Mouse (Mus musculus): ENCODE measurements around the gene Esr2.

Esr2 gene

DNA sequence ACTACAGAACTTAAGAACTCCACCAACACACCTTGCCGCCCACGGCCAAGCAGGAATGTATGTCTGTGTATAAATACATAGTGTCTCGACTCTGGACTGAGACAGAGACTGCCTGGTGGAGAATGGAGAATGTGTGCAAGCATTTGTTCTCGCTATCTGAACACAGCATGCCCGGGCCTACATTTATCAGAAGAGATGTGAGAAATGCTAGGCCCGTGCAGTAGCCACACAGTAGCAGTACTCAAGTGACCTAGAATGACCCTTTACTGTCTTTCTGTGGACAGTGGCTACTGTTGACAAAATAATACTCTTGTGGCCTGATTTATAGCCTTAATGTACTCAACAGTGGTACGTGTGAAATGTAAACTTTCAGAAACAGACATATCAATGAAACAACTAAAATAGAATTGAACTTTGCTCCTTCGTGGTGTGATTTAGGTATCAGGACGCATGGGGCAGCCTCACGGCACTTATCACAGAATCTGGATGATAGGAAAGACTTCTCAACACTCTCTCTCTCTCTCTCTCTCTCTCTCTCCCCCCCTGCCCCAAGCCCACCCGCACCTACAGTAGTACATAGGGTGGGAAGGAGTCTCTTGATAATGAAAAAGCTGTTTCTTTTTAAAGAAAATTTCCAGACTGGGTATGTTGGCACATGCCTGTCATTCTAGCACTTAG is 84.1 kb downstream of the Esr2 start:
- CTCF ChIA-PET: no interaction called here

DNA sequence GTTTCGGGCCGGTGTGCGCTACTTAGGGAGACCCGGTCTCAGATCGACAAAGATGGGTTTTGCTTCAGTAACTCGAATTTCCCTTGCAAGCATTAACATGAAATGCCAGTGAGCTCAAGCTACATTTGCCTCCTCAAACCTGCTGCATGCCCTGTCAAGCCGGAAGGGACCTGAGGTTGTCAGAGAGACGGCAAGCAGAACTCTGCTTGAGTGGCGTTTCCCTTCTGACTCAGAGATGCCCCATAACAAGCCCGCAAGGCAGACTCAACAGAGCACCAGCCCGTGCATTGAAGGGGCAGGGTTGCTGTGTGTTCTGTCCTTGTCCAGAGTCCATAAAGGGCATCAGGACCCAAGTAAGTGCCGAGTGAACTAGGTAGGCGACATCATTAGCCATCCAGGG is 90.0 kb downstream of the Esr2 start:
- CTCF ChIA-PET: no interaction called here

DNA sequence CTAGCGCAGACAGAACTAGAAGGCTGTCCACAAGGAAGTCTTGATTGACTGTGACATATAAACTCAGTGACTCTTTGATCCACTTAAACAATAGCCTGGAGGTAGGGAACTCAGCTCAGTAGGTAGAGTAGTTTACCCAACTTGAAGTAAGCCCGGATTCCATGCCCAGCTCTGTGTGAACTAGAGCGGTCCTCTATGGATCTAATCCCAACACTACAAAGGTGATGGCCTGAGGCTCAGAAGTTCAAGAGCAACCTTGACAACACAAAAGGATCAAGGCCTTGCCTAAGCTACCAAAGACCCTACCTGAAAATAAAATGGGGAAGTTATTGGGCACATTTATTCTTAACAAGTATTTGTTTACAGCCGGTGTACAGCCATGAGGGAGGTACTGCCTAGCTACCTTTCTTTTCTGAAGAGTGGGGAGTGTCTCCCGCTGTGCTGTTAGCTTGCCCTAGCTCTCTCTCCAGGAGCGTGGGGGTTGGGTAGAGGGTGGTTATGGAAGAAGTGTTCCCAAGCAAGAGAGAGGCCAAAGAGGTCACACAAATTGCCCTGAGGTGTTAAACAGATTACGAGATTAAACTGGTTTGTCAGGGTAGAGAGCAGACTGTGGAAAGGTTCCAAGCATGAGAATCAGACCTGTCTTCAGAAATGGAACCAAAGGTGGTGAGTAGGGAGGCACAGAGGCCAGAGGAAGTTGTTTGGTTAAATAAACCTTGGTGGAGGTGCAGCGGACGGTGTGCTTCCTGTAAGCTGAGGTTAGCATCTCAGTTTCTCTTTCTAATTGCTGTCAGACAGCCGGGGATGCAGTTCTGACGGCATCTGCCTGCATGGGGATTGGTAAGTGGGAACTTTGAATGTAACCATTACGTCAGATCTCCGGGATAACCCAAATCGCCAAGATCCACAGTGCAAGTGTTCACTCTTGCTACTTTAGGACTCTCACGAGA is 90.8 kb downstream of the Esr2 start:
- CTCF ChIA-PET: no interaction called here

DNA sequence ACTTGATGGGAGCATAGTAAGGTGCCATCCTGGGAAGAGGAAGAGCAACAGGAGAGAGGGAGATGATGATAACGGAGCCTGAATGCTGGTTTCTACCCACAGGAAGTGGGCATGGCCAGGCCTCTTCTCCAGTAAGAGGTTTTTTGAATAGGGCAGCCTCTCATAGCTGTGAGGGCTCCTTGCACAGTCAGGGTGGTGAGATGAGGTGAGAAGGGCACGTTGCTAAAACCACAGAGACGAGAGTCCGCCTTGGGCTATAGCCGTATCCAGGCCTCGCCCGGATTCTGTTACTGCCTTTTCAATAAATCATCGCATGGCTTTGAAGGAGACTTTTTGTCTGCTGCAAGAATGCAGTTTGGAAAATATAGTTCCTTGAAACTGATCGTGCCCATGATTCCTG is 92.0 kb downstream of the Esr2 start:
- CTCF ChIA-PET: interaction anchor here (0.6 kb wide), 1 partner anchor 324 kb away, joined by 3 read pairs; no protein-coding TSS in a partner anchor

- CTCF ChIA-PET: no interaction called here
Measured at GRCm38 (mm10) chr12:76081557-76082211, 95.4 kb downstream of the Esr2 start.

- CTCF ChIA-PET: no interaction called here
Measured at GRCm38 (mm10) chr12:76080876-76081556, 96.0 kb downstream of the Esr2 start.

DNA sequence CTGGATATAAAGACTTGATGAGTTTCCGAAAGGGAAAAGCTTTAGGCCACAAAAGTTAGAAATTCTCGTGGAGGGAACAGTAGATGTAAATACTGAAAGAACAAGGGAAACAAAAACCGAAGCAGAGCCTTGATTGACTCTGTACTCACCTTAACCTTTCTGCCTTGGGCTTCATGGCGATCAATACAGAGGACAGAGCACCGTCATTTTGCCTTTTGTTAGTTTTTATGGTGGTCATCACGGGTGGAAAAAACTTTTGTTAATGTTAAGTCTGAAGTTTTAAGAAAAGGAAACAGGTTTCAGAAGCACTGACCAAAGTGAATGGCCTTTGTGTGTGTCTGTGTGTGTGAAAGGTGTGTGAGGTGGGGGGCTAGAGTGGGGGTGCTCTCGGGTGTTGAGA is 103.1 kb downstream of the Esr2 start:
- CTCF ChIA-PET: no interaction called here

DNA sequence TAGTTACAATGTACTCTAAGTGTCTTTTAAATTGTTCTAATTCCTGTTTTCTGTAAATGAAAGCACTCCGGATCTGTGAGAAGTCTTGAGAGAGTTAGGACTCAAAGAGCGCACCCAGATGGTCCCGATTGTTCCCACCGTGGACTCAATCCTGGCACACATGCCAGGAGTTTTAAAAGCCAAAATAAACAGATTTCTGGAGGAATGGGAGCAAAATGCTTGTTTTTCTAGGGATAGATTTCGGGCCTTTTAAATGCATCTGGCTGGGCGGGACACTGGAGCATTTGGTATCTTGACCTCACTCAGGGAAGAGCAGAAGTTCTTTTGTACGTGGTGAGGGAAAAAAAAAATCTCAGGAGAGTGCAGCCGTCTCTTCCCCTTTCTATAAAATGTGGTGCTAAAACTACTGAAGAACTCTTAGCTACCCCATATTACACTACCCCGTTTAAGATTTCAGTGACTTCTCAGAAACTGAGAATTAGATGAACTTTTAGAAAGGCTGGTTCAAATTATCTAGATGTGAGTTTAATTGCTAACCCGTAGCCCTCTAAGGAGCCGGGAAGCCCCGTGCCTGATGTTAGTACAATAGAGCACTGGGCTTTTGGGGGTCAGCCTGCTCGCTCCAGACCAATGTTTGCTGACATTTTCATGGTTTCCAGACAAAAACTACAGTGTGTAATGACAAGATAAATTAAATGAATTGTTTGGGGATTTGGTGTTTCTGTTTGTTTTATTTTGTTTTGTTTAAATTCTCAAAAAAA is 103.8 kb downstream of the Esr2 start:
- CTCF ChIA-PET: no interaction called here

DNA sequence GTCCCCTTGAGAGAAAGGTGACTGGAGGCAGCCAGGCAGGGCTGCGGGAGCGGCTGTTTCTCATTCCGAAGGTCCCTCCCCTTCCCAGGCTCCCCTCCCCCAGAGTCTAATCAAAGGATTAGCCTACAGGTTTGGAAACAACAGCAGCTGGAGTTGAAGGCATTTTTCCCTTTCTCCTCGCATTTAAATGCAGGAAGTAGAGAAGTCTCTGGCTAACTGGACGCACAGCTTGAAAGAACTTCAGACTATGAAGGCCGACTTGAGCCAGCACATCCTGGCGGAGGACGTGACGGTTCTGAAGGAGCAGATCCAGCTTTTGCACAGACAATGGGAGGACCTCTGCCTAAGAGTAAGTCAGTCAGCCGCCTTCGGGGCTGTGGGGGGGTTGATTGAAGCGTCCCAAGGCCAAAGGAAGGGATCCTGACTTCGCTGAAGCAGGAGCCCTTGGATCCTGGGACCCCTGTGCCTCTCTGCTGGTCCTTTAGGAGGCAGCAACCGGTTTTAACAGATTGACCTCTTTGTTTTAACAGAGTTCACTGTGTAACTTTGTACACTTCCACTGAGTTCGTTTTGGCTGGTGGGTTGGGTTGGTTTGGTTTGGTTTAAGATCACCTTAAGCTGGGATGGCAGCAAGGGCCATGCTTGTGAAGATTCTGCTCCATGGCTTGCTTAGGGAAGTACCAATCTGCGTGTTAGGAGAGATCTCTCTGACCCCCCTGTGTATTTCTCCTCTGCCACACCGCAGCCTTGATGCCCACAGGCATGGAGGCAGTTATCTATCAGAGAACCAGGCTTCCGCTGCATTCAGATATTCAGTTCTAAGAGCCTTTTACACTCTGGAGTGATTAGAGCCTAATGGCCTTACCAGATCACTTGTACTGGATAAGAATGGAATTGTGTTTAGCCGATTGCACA is 104.9 kb downstream of the Esr2 start:
- CTCF ChIA-PET: no interaction called here
